Mouse (Mus musculus) spleen, postnatal 36 days (tissue): ENCODE results near the gene Hdhd5.

ENCODE experiments used
- DNase-seq, 2 experiments: peaks; one replicate each; pipeline ENCODE4 v3.0.0; 2022; ENCODE audit warnings: low spot score in 2 of 2, mixed read lengths in 1 of 2

Hdhd5 gene

GRCm38 (mm10) chr6:120531020-120531965, at the start of gene Hdhd5:
Gene Hdhd5 (minus strand): TSS chr6:120531319.
- DNase-seq: peak; percentile 93

GRCm38 (mm10) chr6:120580713-120581015, 49.5 kb upstream of the Hdhd5 start:
- no peak for DNase-seq

- DNase-seq: peak; percentile 86 to 88
Measured at GRCm38 (mm10) chr6:120579831-120580712, 49.0 kb upstream of the Hdhd5 start.

GRCm38 (mm10) chr6:120579110-120579830, 48.2 kb upstream of the Hdhd5 start:
- DNase-seq: peak; percentile 85 to 87

- no peak for DNase-seq
Measured at GRCm38 (mm10) chr6:120578471-120578870, 47.4 kb upstream of the Hdhd5 start.

- peak; percentile 42 to 55 for DNase-seq
Measured at GRCm38 (mm10) chr6:120572372-120572771, 41.3 kb upstream of the Hdhd5 start.

GRCm38 (mm10) chr6:120568257-120568656, 37.1 kb upstream of the Hdhd5 start:
- no peak for DNase-seq

- peak; percentile 93 to 94 for DNase-seq
Measured at GRCm38 (mm10) chr6:120566911-120567909, 36.1 kb upstream of the Hdhd5 start.

GRCm38 (mm10) chr6:120556641-120557040, 25.5 kb upstream of the Hdhd5 start:
- no peak for DNase-seq

GRCm38 (mm10) chr6:120555983-120556567, 25.0 kb upstream of the Hdhd5 start:
- DNase-seq: peak in 1 of 2 experiments; percentile 29

- DNase-seq: no peak
Measured at GRCm38 (mm10) chr6:120555152-120555551, 24.0 kb upstream of the Hdhd5 start.

- no peak for DNase-seq
Measured at GRCm38 (mm10) chr6:120550173-120550572, 19.1 kb upstream of the Hdhd5 start.

- DNase-seq: no peak
Measured at GRCm38 (mm10) chr6:120548581-120548980, 17.5 kb upstream of the Hdhd5 start.

GRCm38 (mm10) chr6:120546973-120547372, 15.9 kb upstream of the Hdhd5 start:
- peak; percentile 65 for DNase-seq

- no peak for DNase-seq
Measured at GRCm38 (mm10) chr6:120546292-120546691, 15.2 kb upstream of the Hdhd5 start.

GRCm38 (mm10) chr6:120542061-120542460, 10.9 kb upstream of the Hdhd5 start:
- DNase-seq: no peak

GRCm38 (mm10) chr6:120541386-120541785, 10.3 kb upstream of the Hdhd5 start:
- no peak for DNase-seq

- no peak for DNase-seq
Measured at GRCm38 (mm10) chr6:120539781-120540231, 8.7 kb upstream of the Hdhd5 start.

GRCm38 (mm10) chr6:120539132-120539759, 8.1 kb upstream of the Hdhd5 start:
- DNase-seq: peak; percentile 62 to 70

- DNase-seq: no peak
Measured at GRCm38 (mm10) chr6:120536337-120536736, 5.2 kb upstream of the Hdhd5 start.
